Mouse (Mus musculus) T-helper 17 cell (primary cell): Measurements from ENCODE around the gene Sult1e1.

Experiments used
- in situ Hi-C, 2 experiments: fragments of 300-600 bp; cut with MboI, MseI; formaldehyde crosslinking; loops; 1 replicate in 1 of 2; 2 replicates in 1 of 2; pipeline ENCODE4 v1.15.1; 2025; ENCODE audit warnings: high pct_unique_total_duplicates in 2 of 2

Gene Sult1e1

DNA sequence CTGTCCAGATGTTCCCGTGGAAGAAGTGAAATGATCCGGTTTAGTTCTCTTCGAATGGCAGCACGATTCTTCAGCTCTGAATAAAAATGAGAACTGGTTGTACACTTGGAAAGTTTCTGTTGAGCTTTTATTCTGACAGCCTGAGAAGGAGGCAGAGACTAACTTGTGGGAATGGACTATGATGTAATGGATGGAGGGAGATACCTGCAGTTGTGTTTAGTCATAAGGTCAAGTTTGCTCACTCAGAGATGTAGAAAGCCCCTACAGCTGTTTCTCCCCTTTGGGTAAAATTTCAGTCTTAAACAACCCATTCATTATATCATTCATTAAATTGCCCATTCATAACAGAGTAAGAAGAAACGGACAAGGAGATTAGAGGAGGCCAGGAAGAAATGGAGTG, at the start of gene Sult1e1:
Sult1e1 (minus strand) TSS at position 101 of the 400 bp plus-strand sequence.
- in situ Hi-C loops = no loop called here

DNA sequence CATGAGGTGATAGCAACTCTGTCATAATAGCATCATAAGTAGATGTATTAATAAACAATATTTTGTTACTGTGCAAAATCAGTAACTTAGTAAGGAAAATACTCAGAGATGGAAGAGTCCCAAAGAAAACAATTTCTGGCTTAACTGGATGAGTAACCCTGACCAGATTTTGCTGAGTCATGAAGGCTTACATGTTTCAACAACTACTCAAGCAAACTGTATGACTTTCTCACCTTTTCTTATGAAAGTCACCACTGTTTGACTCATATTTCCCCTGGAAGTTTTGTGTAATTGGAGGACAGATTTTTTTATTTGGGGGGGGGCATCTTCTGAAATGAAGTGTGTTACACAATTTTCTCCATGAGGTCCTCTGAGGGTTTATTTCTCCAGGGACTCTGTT, 31.3 kb upstream of the Sult1e1 start:
- in situ Hi-C loops = no loop called here

DNA sequence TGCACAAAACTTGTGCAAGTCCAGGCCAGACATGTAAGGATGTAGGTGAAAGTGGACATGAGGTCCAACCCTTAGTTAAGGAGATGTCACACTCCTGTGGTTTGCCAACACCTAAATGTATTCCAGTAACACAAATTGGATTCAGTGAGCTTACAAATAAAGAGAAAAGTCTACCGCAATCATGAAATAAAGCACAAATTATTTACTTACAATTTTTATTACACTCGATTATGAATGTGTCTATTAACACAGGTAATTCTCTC, 23.7 kb upstream of the Sult1e1 start:
- in situ Hi-C loops = no loop called here

DNA sequence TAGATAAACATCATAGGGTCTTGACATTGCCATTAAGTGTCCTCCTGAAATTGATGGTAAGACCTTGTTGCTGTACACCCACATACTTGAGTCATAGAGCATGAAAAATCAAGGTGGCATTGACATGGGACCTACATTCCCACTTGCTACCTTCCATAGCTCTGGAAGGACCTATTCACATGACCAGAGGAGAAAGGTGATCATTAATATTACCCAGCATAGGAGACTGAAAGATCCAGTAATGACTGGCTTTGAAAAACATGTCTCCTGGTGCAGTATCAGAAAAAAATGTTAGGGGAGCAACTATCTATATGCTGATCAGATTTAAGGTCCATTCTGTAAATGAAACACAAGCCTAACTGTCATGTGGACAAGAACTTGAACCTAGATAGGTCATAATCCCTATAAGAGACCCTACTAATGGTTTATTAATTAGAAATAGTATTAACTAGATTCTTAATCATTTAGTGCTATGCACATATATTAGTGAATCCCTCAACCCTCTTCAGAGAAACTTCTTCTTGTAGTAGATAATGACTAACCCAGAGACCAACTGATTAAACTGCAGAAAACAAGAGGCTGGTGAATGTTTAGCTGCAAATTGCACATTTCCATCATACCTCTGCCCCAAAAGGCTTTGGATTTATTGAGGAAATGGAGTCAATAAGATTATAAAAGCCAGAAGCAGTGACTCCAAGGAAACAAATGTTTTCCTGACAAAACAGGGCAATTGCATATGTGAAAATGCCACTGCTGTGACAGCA, 23.2 kb upstream of the Sult1e1 start:
- in situ Hi-C loops = no loop called here

DNA sequence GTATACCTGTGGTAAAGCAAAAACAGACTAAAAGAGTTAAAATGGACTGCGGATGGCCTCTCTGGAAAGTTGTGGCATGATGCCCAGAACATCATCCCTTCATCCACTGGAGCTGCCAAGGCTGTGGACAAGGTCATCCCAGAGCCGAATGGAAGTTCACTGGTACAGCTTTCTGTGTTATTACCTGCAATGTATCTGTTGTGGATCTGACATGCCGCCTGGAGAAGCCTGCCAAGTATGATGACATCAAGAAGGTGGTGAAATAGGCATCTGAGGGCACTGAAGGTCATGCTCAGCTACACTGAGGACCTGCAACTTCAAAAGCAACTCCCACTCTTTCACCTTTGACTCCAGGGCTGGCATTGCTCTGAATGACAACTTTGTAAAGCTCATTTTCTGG, 9.6 kb upstream of the Sult1e1 start:
- in situ Hi-C loops = no loop called here

DNA sequence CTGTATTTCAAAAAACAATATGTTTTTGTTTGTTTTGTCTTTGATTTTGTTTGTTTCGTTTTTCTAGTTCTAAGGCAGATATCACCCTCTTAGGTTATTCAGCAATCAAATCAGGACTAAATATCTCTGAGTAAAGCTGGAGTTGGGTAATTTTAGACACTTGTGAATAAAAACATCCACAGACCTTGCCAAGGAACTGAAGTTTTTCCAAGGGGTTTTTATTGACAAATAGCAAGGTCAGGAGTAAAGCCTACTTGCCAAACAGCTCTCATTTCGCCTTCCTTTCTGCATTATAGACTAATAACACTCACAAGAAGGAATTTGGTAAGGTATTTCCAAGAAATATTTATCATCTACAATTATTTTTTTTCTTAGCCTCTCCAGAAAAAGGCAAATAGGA, 6.5 kb upstream of the Sult1e1 start:
- in situ Hi-C loops = no loop called here

DNA sequence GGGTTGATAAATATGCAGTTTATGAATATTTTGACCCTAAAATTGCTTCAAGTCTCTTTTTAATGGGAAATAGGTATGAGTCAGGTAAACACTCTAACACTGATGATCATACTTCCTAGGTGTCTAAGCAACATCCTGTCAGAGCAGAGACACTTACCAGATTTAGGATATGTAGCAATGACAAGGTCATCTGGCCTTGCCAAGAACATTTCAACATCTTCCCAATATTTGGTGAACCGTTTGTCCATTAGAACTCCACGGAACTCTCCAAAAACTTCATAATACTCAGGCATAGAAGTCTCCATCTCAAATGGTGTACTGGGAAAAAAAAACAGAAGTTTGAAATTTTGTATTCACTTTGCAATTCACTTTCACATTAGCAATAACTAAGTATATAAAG, 1.5 kb downstream of the Sult1e1 start:
- in situ Hi-C loops = no loop called here

DNA sequence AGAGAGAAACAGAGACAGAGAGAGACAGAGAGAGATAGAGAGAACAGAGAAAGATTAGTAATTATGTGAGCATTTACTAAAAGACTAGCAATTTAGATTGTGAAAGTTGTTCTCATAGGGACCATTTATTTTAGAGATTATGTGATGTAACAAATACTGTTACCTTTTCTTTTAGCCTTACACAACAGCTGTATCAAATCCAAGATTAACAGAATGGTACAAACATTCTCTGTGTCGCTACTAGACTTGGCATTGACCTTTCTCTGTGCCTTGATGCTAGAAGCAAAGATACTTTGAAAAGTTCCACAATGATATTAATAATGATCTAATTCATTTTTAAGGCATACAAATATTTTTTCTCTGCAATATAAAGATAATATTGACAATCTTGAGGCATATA, 11.0 kb downstream of the Sult1e1 start:
- in situ Hi-C loops = no loop called here

DNA sequence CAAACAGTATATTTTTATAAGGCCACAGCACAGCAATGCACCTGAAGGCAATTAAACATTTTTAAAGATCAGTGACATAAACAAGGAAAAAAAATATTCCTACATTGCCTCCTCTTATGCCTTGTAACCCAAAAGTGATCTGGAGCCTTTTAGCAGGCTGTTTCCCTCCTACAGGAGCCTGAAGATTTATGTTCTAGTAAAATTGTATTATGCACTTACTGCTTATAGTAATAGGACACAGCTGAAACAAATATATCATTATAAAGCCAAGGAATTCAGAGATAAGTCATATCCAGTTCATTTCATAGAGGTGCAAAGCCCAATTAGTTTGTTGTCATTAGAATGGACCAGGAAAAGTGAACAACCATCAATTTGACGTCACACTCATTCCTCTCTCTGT, 17.2 kb downstream of the Sult1e1 start:
- in situ Hi-C loops = no loop called here

DNA sequence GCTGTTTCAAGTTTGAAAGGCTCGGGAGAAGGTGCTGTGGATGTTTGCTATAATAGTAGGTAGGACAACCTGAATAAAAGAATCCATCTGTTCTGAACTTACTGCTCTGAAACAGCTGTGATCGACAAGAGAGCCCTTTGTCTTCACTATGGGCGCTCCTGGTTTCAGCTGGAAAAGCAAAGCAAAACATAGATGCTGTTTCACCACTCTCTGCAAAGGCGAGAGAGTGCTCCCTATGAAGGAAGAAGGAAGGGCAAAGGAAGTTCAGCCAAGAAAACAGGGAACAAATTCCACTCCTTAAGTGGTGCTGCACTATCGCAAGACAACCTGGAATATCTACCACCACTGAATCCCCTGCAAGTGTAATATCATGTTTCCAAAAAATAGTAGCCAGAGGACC, 17.9 kb downstream of the Sult1e1 start:
- in situ Hi-C loops = no loop called here

DNA sequence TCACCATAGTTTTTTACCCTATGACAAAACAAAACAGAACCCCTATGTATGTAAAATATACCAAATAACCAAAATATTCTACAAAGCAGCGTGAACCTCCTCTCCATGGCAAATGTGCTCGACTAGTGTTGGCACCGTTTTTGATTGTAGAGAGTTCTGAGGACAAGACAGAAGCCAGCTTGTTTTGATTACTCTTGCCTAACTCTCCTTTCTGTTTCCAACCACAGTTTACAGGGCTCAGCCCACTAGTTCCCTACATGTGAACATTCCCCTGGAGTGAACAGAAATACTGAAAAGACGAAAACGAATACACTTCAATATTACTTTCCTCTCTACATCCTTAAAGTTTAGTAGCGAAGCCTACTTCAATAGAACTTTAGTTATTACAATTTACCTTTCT, 18.6 kb downstream of the Sult1e1 start:
- in situ Hi-C loops = no loop called here

DNA sequence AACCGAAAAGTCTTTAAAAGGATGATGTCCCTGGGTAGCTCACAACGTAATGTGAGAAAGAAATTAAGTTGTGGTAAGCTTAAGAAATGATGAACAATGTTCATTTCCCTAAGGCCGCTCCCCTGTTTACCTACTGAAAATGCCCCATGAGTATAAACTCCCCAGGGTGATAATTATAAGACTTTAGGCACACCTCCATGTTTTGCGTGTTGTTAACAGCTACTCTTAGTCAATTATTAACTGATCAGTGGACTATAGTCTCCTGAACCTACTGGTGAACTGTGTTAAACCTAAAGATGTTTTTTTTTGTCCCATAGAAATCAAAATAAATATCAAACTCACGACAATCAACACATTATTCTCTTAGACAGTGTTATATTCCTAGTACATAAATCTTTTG, 22.5 kb downstream of the Sult1e1 start, which contains the start of gene Sult1d1:
Sult1d1 (minus strand) TSS at position 183 of the 400 bp plus-strand sequence.
- in situ Hi-C loops = no loop called here

DNA sequence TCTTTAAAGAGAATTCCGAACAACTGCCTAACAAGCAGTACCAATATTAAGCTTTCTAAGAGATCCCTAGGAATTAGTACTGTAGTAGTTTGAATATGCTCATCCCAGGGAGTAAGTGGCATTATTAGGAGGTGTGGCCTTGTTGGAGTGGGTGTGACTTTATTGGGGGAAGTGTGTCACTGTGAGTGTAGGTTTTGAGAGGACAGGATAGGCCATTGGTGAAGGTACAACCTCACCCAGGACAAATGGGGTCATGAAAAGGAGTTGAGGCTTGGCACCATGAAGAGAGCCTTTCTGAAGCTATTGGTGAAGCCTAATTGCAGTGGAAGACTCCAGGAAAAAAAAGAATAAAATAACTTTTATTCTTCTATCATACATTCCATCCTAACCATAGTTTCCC, 24.1 kb downstream of the Sult1e1 start:
- in situ Hi-C loops = no loop called here

DNA sequence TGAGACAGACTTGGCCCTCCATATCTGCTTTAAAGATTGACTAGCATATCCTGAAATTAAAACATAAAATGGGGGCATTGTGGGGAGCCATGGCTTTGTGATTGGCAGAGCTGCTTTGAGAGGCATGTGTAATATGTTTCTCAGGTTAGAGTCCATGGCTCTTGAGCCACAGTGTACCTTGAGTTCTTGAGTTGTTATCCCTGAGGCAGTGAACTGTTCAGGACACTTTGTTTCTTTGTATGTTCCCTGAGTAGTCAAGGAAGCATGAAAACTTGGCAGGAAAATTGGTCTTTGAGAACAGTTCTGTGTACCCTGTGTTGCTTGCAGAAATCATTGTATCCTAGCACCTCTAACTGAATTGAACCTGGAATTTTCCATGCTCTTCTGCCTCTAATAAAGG, 28.4 kb downstream of the Sult1e1 start:
- in situ Hi-C loops = no loop called here

DNA sequence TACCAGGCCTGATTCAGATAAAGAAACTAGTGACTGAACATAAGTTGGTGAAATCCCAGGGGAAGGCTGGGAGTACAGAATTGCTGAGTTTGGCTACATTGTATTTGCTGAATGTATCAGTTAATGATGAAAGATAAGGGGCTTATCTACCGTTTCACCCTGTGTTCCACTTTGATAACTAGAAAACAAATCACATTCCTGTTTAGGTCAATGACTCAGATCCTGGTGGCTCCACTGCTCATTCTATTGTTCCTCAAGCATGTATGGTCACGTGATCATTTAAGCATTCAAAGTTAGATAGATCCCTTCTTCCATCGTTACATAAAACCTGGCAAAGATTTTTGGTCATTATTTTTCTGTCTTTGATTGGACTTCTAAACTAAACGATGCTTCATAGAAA, 28.9 kb downstream of the Sult1e1 start:
- in situ Hi-C loops = no loop called here

DNA sequence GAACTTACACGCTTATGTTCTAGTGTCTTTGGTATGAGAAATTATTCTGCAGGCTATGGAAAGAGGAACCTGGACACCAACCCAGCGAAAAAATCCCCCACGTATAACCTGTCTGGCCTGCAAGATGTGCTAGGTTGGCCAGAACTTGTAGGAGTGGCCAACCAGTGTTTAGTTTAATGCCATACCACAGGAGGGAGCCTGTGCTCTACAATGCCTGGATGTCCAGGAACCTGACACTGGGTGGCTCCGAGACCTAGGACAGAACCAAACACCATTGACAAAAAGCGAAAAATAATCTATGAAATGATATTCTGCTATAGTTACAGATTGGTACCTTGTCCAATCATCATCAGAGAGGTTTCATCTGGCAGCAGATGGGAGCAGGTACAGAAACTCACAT, 31.2 kb downstream of the Sult1e1 start:
- in situ Hi-C loops = no loop called here

DNA sequence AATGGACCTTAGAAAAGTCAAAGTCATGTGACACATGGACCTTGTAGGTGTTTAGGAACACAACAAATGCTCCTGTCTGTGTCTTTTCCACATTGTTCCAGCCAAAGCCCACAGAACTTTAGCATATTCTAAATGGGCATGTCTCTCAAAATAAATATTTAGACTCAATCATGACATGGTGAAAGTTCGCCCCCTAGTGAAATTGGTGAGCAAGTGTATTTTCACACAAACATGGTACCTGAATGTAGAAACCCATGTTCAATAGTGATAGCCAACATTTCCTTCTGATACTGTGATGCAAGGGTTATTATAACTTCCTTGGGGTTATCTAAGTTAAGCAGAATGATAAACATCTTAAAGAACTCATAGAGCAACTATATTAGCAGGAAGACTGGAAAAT, 40.5 kb downstream of the Sult1e1 start:
- in situ Hi-C loops = no loop called here

DNA sequence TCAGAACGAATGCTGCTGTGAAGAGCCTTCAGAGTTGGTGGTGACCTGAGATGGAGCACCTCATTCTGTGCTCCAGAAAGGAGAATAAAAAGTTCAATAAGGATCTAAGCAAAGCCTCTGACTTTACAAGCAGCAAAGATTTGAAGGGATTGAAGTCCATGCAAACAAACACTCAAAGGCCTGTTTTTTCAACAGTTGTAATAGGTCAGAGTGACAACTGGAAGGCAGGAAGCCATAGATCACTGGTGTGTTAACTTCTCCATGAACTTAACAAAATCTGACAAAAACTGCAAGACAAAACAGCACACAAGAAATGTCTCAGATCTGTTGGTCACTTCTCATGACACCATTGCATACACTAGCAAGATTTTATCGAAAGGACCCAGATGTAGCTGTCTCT, 53.3 kb downstream of the Sult1e1 start, which contains the start of gene Sult1b1:
Sult1b1 (minus strand) TSS at position 85 of the 400 bp plus-strand sequence.
- in situ Hi-C loops = no loop called here

DNA sequence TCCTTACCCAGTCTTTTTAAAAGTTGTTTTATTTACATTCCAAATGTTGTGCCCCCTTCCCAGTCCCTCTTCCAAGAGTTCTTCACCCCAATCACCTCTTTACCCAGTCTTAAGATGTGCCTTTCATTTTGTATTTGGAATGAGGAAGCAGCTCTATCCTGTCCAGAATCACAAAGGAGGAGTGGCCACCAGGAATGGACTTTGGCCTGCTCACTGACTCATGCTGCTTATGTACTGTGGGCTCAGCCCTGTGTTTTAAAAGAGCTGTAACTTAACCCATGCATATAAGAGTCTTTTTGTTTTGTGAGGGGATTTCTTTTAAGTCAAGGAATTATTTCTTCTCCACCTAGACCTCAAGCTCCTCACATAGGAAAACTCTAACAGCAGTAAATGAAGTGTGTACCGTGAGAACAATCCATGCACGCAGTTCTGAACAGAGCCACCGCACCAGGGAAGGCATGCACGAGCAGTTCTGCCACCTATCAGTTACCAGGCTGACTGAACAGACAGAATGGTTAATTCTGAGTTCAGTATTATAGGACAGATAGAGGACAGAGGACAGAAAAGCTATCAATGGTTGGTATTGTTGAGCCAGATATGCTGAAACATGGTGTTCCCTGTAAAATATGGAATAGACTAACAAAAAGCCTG, 55.3 kb downstream of the Sult1e1 start:
- in situ Hi-C loops = no loop called here

DNA sequence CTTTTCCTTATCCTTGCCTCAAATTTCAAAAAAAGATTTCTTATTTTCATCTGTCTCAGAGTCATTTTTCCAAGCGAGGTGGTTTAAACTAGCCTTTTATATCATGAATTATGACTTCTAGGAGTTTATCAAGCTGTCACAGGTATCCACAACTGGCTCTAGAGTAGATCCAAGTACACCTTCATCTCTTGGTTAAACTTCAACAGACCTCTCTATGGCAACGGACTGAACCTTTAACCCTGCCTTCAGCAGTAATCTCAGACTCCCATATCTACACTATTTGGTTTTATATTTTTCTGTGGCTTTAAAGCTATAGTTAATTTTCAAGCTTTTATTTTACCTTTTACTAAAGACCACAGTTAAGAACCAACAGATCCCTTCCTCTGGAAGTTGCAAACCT, 59.1 kb downstream of the Sult1e1 start:
- in situ Hi-C loops = no loop called here
